Mouse (Mus musculus) 3134 (cell line): ENCODE data around the gene Wdr3.

Experiments
- DNase-seq: peaks from one replicate; pipeline ENCODE4 v3.0.0-alpha.2; 2011; ENCODE audit warnings: low spot score; ENCODE audit not compliant: insufficient read length; ENCODE audit errors: extremely low read depth

The Wdr3 gene

GRCm38 (mm10) chr3:100162315-100163105 is at the start of gene Wdr3, which contains the start of gene Gdap2:
Gene Wdr3 (minus strand): TSS chr3:100162407.
Gene Gdap2 (plus strand): TSS chr3:100162381.
- peak; percentile 92 for DNase-seq

- no peak for DNase-seq
These were observed 44.8 kb upstream of the Wdr3 start for GRCm38 (mm10) chr3:100206973-100207372.

- DNase-seq, result no peak
These were observed 39.3 kb upstream of the Wdr3 start for GRCm38 (mm10) chr3:100201554-100201953.

GRCm38 (mm10) chr3:100194210-100194609 is 32.0 kb upstream of the Wdr3 start:
- no peak for DNase-seq

GRCm38 (mm10) chr3:100189861-100190260 is 27.7 kb upstream of the Wdr3 start:
- DNase-seq, result no peak

- peak; percentile 19 for DNase-seq
These were observed 27.2 kb upstream of the Wdr3 start for GRCm38 (mm10) chr3:100189444-100189843.

- no peak for DNase-seq
These were observed 18.3 kb upstream of the Wdr3 start for GRCm38 (mm10) chr3:100180471-100180870.

GRCm38 (mm10) chr3:100176031-100176430 is 13.8 kb upstream of the Wdr3 start:
- no peak for DNase-seq

- DNase-seq, result no peak
These were observed 2.8 kb upstream of the Wdr3 start for GRCm38 (mm10) chr3:100164991-100165390.

- no peak for DNase-seq
These were observed 1.3 kb upstream of the Wdr3 start for GRCm38 (mm10) chr3:100163556-100163955.

- DNase-seq, result no peak
These were observed 417 bp downstream of the Wdr3 start for GRCm38 (mm10) chr3:100161665-100162314.

GRCm38 (mm10) chr3:100160682-100161445 is 1.3 kb downstream of the Wdr3 start:
- no peak for DNase-seq

- no peak for DNase-seq
These were observed 39.8 kb downstream of the Wdr3 start for GRCm38 (mm10) chr3:100122445-100122844.

GRCm38 (mm10) chr3:100121961-100122360 is 40.2 kb downstream of the Wdr3 start:
- DNase-seq, result no peak

- no peak for DNase-seq
These were observed 43.5 kb downstream of the Wdr3 start for GRCm38 (mm10) chr3:100118681-100119080.

GRCm38 (mm10) chr3:100106736-100107135 is 55.5 kb downstream of the Wdr3 start:
- no peak for DNase-seq

- no peak for DNase-seq
These were observed 59.7 kb downstream of the Wdr3 start for GRCm38 (mm10) chr3:100102386-100103092.
